Mouse (Mus musculus): ENCODE results near the gene Parn. TPM values are rescaled to one million over a fixed set of nuclear protein-coding genes. Genes with fewer than 3 reads are reported as not detected.

Gene Parn
- total and polyA plus RNA-seq, 3 experiments = 26.7 to 160 (median 38.2) TPM

DNA sequence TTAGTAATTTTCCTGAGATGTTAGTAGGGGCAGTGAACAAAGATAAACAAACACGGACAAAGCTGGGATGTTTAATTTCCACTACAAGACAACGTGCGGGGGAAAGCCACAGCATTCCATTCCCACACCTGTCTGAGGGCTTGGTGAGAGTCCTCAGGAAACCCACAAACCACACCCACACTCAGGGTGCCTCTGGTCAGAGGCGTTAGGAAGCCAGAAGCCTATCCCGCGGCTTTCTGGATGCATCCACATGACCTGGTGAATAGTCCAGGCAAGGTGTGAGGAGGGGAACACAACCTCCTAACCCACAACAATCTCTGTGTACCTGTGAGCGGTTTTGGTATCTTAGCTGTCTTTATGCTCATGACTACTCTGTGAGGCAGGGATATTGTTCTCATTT lies 131.6 kb downstream of the Parn start:
- no peaks in the 10 kb centered on the region for H3K79me2 ChIP-seq (ENCODE audit: control insufficient read depth, insufficient read depth, low read length, poor library complexity)
- no peak overlapping the region for H3K27ac ChIP-seq (ENCODE audit: control insufficient read depth, low read depth, low read length)
- TF ChIP-seq MYC (IDR thresholded peaks at IDR 0.05; ENCODE audit: low read depth, low read length) (no peak), POLR2AphosphoS2 (IDR thresholded peaks at IDR 0.05; ENCODE audit: low read length) (no peak), ZKSCAN1 (IDR thresholded peaks at IDR 0.05; ENCODE audit: low read depth, low read length) (no peak), MAFK (IDR thresholded peaks at IDR 0.05; ENCODE audit: borderline replicate concordance, low read depth, low read length) (no peak), NRF1 (IDR thresholded peaks at IDR 0.05; ENCODE audit: insufficient read depth, low read depth, low read length, poor library complexity, severe bottlenecking) (no peak), MEF2A (IDR thresholded peaks at IDR 0.05; ENCODE audit: extremely low read depth, insufficient replicate concordance, low read depth, low read length, poor library complexity, severe bottlenecking) (no peak), EP300 (IDR thresholded peaks at IDR 0.05; ENCODE audit: low read depth in 1 of 2, low read length in 2 of 2) (no peak), NELFE (IDR thresholded peaks at IDR 0.05; ENCODE audit: low read depth, low read length) (no peak)
- no peak overlapping the region for H3K9ac ChIP-seq (ENCODE audit: control insufficient read depth, low read depth, low read length, poor library complexity, severe bottlenecking)
- DNase-seq (ENCODE audit: low read depth, low spot score) = no peak
- H3K27me3 ChIP-seq (ENCODE audit: control insufficient read depth in 1 of 2, insufficient read depth in 2 of 2, low read length in 2 of 2) = no peaks in the 10 kb centered on the region
- no peaks in the 10 kb centered on the region for H3K9me3 ChIP-seq (replicated peaks; ENCODE audit: insufficient read depth, low read length)
- H3K4me3 ChIP-seq (ENCODE audit: control insufficient read depth in 1 of 2, insufficient read depth in 1 of 2, low read depth in 2 of 2, low read length in 2 of 2) = no peak overlapping the region
- no peaks in the 10 kb centered on the region; a peak in 1 of 4 replicates for H3K36me3 ChIP-seq (ENCODE audit: control insufficient read depth in 1 of 2, insufficient read depth in 2 of 2, low read length in 2 of 2)
- no peaks in the 10 kb centered on the region for H3K4me1 ChIP-seq (ENCODE audit: control insufficient read depth in 1 of 2, insufficient read depth in 2 of 2, low read length in 2 of 2)

DNA sequence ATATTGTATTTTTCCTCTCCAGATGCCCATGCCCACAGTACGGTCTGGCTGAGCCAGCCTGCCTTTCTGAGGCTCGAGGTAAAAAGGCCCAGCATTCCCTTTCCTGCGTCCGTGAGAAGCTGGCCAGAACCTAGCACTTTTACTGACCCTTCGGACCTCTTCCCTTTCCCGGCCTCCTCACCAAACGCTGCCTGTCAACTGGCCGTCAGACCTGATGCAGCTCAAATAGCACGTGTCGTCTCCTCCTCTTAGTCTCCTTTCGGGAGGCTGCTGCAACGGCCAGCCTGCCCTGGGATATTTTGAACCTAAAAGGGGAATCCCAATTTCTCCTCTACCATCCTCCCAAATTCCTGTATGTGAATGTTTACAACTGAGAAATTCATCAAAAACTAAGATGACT lies 132.1 kb downstream of the Parn start:
- DNase-seq (ENCODE audit: low read depth, low spot score) = no peak
- Histone ChIP-seq H3K9me3 (replicated peaks; ENCODE audit: insufficient read depth, low read length) (no peaks in the 10 kb centered on the region), H3K27ac (ENCODE audit: control insufficient read depth, low read depth, low read length) (no peak overlapping the region), H3K36me3 (ENCODE audit: control insufficient read depth in 1 of 2, insufficient read depth in 2 of 2, low read length in 2 of 2) (no peaks in the 10 kb centered on the region; a peak in 1 of 4 replicates), H3K9ac (ENCODE audit: control insufficient read depth, low read depth, low read length, poor library complexity, severe bottlenecking) (no peak overlapping the region), H3K4me1 (ENCODE audit: control insufficient read depth in 1 of 2, insufficient read depth in 2 of 2, low read length in 2 of 2) (no peaks in the 10 kb centered on the region), H3K27me3 (ENCODE audit: control insufficient read depth in 1 of 2, insufficient read depth in 2 of 2, low read length in 2 of 2) (no peaks in the 10 kb centered on the region), H3K79me2 (ENCODE audit: control insufficient read depth, insufficient read depth, low read length, poor library complexity) (no peaks in the 10 kb centered on the region), H3K4me3 (ENCODE audit: control insufficient read depth in 1 of 2, insufficient read depth in 1 of 2, low read depth in 2 of 2, low read length in 2 of 2) (no peak overlapping the region)
- TF ChIP-seq MAZ (IDR thresholded peaks at IDR 0.05; ENCODE audit: low read depth, low read length) (no peak), TCF12 (IDR thresholded peaks at IDR 0.05; ENCODE audit: low read depth, low read length) (no peak)

DNA sequence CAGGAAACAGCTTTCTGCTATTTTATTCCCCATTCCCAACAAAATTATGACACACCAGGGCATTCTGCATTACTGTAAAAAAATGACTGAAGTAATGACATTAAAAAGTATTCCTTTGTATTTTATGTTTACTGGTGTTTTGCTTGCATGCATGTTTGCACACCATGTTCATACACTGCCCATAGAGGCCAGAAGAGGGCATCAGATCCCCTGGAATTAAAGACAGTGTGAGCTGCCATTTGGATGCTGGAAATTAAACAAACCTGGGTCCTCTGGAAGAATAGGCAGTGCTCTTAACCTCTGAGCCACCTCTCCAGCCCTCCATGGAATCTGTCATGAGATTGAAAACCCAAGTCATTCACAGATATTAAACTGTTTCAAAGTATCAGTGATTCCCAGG lies 135.1 kb downstream of the Parn start:
- TF ChIP-seq SMC3 (IDR thresholded peaks at IDR 0.05; ENCODE audit: low read depth, low read length) (peak; percentile 82), RAD21 (IDR thresholded peaks at IDR 0.05; ENCODE audit: low read depth, low read length) (peak; percentile 75), CTCF (IDR thresholded peaks at IDR 0.05 in 2 of 3, conservative IDR thresholded peaks at IDR 0.05 in 1 of 3; ENCODE audit: control insufficient read depth in 1 of 3, insufficient read depth in 1 of 3, low read depth in 2 of 3, low read length in 3 of 3, poor library complexity in 1 of 3, severe bottlenecking in 1 of 3) (peak; percentile 60 to 78 (median 60)), MAZ (IDR thresholded peaks at IDR 0.05; ENCODE audit: low read depth, low read length) (no peak), ZC3H11A (IDR thresholded peaks at IDR 0.05; ENCODE audit: low read depth, low read length) (peak; percentile 83), NELFE (IDR thresholded peaks at IDR 0.05; ENCODE audit: low read depth, low read length) (no peak)
- H3K9me3 ChIP-seq (replicated peaks; ENCODE audit: insufficient read depth, low read length) = no peaks in the 10 kb centered on the region
- H3K9ac ChIP-seq (ENCODE audit: control insufficient read depth, low read depth, low read length, poor library complexity, severe bottlenecking) = no peak overlapping the region
- no peaks in the 10 kb centered on the region for H3K27me3 ChIP-seq (ENCODE audit: control insufficient read depth in 1 of 2, insufficient read depth in 2 of 2, low read length in 2 of 2)
- no peak overlapping the region for H3K27ac ChIP-seq (ENCODE audit: control insufficient read depth, low read depth, low read length)
- no peaks in the 10 kb centered on the region for H3K36me3 ChIP-seq (ENCODE audit: control insufficient read depth in 1 of 2, insufficient read depth in 2 of 2, low read length in 2 of 2)
- no peak overlapping the region for H3K4me3 ChIP-seq (ENCODE audit: control insufficient read depth in 1 of 2, insufficient read depth in 1 of 2, low read depth in 2 of 2, low read length in 2 of 2)
- peak; percentile 55 for DNase-seq (ENCODE audit: low read depth, low spot score)
- no peaks in the 10 kb centered on the region for H3K4me1 ChIP-seq (ENCODE audit: control insufficient read depth in 1 of 2, insufficient read depth in 2 of 2, low read length in 2 of 2)
- H3K79me2 ChIP-seq (ENCODE audit: control insufficient read depth, insufficient read depth, low read length, poor library complexity) = no peaks in the 10 kb centered on the region

Data from MEL (cell line).